Mouse (Mus musculus): ENCODE data around the gene Olfr284.

The Olfr284 gene

DNA sequence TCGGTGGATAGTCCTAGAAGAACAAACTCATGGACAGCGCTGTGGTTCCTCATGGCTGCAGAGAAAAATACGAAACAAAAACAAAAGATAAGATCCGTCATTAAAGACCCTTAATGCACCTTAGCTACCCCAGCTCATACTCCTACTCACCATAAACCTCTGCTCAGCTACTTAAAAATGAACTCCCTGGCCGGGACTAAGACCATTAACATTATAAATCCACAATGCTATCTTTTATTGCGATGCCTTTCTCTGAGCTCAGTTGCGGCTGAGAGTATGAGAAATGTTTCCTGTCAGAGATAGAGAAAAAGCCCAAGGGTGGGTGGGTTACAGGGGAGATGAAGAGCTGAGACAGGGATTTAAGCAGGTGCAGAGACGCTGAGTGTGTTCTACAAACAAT is at the start of gene Olfr284:
TSS of gene Olfr284 (minus strand) at position 101 of the 400 bp plus-strand sequence.
- no peak for DNase-seq (ENCODE audit: low spot score)

DNA sequence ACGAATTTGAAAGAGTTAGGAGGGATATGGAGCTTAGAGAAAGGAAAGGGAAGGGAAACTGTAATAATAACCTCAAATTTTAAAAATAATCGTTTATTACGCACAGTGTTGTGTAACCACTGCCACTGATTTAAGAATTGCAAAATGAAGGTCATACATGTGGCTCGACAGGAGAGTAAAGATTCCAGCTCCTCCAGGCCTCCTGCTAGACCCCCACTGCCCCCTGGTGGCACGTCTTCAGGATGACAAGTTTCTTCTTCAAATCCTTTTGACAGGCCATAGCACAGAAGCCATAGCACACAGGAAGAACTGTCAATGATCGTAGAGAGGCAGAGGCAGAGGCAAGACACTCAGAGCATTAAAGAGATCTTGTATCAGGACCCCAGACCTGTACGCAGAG is 49.0 kb upstream of the Olfr284 start:
- DNase-seq (ENCODE audit: low spot score) = peak; percentile 68

- no peak for DNase-seq (ENCODE audit: low spot score)
These were observed 46.8 kb upstream of the Olfr284 start for GRCm38 (mm10) chr15:98387621-98388020.

GRCm38 (mm10) chr15:98380846-98381245 is 40.1 kb upstream of the Olfr284 start, which contains the start of gene Olfr283:
Olfr283 (minus strand) TSS chr15:98380946.
- DNase-seq (ENCODE audit: low spot score) = no peak

GRCm38 (mm10) chr15:98378209-98378608 is 37.4 kb upstream of the Olfr284 start:
- DNase-seq (ENCODE audit: low spot score) = no peak

DNA sequence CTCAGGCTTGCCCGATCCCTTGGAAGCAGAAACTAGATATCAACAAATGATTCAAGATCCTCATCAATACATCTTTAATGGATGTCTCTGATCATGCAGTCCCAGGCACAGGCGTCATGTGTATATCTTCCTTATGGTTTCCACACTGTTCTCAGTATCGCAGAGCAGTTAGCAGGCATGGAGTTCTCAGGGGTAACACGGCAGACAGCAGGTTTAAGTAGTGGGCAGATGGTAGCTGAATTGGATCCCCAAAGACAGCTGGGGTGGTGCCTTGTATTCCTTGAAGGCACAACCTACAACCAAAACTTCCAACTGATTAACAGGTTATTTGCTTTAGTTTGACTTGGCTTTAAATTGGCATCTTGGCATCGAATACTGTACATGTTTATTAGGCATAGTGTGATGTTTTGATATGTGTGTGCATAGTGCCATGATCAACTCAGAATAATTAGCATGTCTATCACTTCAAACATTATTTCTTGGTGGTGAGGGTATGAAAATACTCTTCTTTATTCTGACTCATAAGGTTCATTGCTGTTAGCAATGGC is 23.5 kb downstream of the Olfr284 start, which contains the start of gene Olfr285:
TSS of gene Olfr285 (minus strand) at position 177 of the 548 bp plus-strand sequence.
- no peak for DNase-seq (ENCODE audit: low spot score)

DNA sequence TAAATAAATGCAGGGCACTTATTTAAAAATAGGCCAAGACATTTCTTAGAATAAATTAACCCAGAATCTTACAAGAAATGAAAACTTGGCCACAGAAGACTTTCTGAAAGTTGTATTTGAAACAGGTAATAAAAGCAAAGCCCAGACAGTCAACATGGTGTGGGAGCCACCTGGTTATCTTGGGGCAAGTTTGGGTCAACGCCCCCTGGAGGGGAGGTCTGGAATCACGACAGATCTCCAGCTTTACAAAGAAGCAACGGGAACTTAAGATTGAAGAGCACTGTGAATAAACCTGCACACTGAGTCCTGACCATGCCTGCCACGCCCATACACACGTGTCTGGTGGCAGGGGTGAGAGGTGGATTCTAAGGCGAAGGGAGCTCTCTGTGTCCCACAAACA is 25.1 kb downstream of the Olfr284 start:
- no peak for DNase-seq (ENCODE audit: low spot score)

DNA sequence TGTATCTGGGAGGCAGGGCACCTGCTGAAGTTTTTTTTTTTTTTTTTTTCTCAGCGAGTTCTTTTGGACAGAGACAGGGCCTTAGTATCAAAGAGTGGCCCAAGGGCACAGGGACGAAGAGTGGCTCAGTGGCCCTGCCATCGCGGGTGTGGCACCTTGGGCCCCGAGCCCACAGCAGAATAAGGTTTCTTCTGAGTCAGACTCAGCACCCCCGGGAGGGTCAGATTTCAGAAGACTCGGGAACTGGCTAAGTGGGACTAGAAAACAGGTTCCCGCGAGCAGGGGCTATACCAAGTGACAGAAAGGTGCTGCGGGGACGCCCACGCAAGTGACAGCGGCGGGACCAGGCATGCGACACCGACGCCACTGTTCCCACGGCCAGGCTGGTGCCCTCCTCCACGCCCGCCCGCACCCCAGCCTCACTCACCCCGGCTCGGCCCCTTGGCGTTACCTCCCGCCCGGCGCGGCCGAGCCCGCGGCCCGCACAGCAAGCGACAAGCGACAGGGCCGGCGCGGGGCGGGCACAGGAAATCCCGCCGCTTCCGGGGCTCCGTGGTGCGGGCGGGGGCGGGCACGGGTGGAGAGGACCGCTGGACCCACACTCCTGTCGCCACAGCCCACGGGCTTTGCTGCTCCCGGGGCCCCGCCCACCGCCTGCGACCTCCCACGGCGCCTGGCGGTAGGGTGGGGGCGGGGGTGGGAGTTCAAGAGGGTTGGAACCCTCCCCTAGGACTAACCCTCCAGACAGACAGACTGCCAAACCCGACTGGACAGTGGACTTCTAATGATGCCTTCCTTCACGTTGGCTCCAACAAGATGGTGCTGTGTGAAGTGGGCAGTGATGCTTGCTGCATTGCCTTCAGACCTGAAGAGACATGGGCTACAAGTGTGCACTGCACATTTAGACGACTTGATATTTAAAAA is 44.9 kb downstream of the Olfr284 start, which contains the start of gene Zfp641:
TSS of gene Zfp641 (minus strand) at position 534 of the 924 bp plus-strand sequence.
- peak; percentile 15 for DNase-seq (ENCODE audit: low spot score)

DNA sequence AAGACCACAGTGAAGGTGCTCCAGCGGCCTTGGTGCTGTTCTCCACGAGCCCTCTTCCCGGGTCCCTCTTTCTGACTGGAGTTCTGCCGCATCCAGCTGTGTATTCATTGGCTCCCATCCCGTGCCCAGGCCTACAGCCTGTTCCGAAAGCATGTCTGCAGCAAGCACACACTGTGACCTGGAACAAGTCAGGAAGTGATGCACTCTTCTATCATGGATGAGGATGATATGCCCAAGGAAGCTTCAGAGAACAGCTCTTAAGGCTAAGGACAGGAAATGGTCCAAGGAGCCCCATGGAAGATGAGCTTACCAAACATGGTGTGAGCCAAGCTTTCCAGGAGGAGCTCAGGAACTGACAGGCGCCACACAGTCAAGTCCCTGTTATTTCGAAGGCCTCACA is 47.1 kb downstream of the Olfr284 start:
- no peak for DNase-seq (ENCODE audit: low spot score)

All from testis, postnatal 14 days (tissue).